Mouse (Mus musculus) C2C12 (cell line): ENCODE data around the gene Myh11.

Experiments used
- CEBPB ChIP-seq: IDR thresholded peaks from one replicate; pipeline ENCODE4 v1.6.1; 2011; ENCODE audit warnings: low read depth, mild to moderate bottlenecking, control low read depth, moderate library complexity
- CTCF ChIP-seq: IDR thresholded peaks from one replicate; pipeline ENCODE4 v1.5.1; 2011; ENCODE audit not compliant: control insufficient read depth, insufficient read depth, insufficient read length
- FOSL1 ChIP-seq: IDR thresholded peaks from one replicate; pipeline ENCODE4 v1.8.0; 2011; ENCODE audit warnings: mild to moderate bottlenecking, low read length; ENCODE audit not compliant: poor library complexity, insufficient read depth, severe bottlenecking
- MYOD1 ChIP-seq: IDR thresholded peaks from one replicate; pipeline ENCODE4 v1.6.1; 2011; ENCODE audit warnings: low read depth; ENCODE audit not compliant: control insufficient read depth, insufficient read length
- MYOG ChIP-seq: IDR thresholded peaks from one replicate; pipeline ENCODE4 v1.6.1; 2011; ENCODE audit not compliant: control insufficient read depth, insufficient read length; ENCODE audit errors: extremely low read depth
- USF1 ChIP-seq: IDR thresholded peaks from one replicate; pipeline ENCODE4 v1.6.1; 2011; ENCODE audit warnings: low read depth, mild to moderate bottlenecking, control low read depth, moderate library complexity

DNA sequence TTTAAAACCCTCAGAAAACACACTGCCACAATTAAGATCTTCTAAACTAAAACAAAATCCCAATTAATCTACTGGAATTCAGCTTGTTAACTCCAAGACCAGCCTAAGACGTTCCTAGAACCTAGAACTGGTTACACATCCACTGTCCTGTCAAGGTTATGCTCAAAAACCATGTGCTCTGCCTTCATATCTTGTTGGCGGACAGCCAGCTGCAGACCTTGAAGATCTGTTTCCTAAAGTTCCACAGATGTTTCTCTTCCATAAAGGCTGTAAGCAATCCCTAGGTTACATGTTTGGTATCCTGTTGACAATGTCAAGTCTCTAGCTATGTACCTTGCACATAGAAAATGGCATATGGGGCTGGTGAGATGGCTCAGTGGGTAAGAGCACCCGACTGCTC, 13.6 kb upstream of the Myh11 start:
- TF ChIP-seq MYOG (no peak), CTCF (no peak), USF1 (no peak), CEBPB (no peak), FOSL1 (no peak), MYOD1 (no peak)
